Mouse (Mus musculus): ENCODE data around the gene Supt20.

DNA sequence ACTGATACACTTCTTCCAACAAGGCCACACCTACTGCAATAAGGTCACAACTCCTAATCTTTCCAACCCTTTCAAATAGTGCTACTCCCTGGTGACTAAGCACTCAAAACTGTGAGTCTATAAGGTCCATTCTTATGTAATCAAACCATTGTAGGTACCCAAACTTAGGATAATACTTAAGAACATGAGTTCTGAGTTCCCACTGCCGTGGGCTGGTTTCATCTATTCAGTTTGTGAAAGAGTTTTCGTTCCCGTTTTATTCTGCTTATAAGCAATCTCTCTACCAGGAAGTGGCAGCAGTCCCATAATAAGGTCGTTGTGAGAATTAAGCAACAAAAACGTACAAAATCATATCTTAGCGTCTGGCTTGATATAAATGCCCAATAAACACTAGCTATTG, 23.9 kb upstream of the Supt20 start:
- TF ChIP-seq TAL1 (IDR thresholded peaks at IDR 0.05; ENCODE audit: low read length), result no peak
- no peak for TF ChIP-seq GATA1 (IDR thresholded peaks at IDR 0.05; ENCODE audit: low read length)
